Mouse (Mus musculus): ENCODE data around the gene Ndc80. TPM values are rescaled to one million over a fixed set of nuclear protein-coding genes. Genes with fewer than 3 reads are reported as not detected.
A peak's percentile ranks its signal among the peaks of the same experiment; 100 is the strongest.
"Not testable (repeated sequence)": the region's sequence is repeated elsewhere in the genome, so short reads cannot be mapped to it uniquely, and the experiment has no call there.

Gene Ndc80
- polyA plus RNA-seq, 1 experiment from 2014 or later = 30.2 TPM

DNA sequence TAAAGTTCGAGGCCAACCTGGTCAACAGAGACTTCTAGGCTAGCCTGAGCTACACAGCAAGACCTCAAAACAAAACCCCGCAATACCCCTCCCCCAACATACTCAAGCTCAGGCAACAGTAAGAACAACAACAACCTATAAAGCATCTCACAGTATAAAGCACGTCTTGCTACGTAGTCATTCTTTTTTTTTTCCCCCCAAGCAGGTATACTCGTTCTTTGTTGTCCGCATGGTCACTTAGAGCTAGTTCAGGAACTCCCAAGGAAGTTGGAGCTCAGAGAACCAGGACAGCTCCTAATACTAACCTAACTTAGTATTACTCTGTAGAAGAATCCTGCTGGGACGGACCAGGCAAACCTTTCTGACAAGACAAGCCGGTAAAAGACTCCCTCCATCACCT lies 52.5 kb downstream of the Ndc80 start:
- 8% methylated on average over 8 of the region's 8 CpGs for WGBS (ENCODE audit: insufficient replicate concordance)
- H3K36me3 ChIP-seq (ENCODE audit: control insufficient read depth, insufficient read depth) = no peaks in the 10 kb centered on the region
- peak overlapping the region; percentile 96 for H3K9ac ChIP-seq (ENCODE audit: low read depth, low read length)
- H3K4me2 ChIP-seq (ENCODE audit: low read depth, low read length) = peak overlapping the region; percentile 91
- ATAC-seq (ENCODE audit: low read depth) = no peak
- no peak overlapping the region for H3K27ac ChIP-seq (ENCODE audit: low read length)
- H3K27me3 ChIP-seq (ENCODE audit: control insufficient read depth, insufficient read depth, low read depth, low read length) = no peaks in the 10 kb centered on the region
- H3K4me1 ChIP-seq (ENCODE audit: control insufficient read depth, low read depth, low read length) = peaks cover 9% of the 10 kb centered on the region; the same call in 1 of the 2 replicates
- no peaks in the 10 kb centered on the region for H3K9me3 ChIP-seq (replicated peaks; ENCODE audit: control insufficient read depth, low read length)
- H3K4me3 ChIP-seq (ENCODE audit: low read depth, low read length) = peak overlapping the region; percentile 95

GRCm38 (mm10) chr17:71471261-71471660 lies 55.4 kb downstream of the Ndc80 start:
- peaks cover 9% of the 10 kb centered on the region; the same call in 1 of the 2 replicates for H3K4me1 ChIP-seq (ENCODE audit: control insufficient read depth, low read depth, low read length)
- 56% methylated on average over 2 of the region's 2 CpGs for WGBS (ENCODE audit: insufficient replicate concordance)
- no peak overlapping the region for H3K4me2 ChIP-seq (ENCODE audit: low read depth, low read length)
- H3K27ac ChIP-seq (ENCODE audit: low read length) = no peak overlapping the region
- no peaks in the 10 kb centered on the region for H3K27me3 ChIP-seq (ENCODE audit: control insufficient read depth, insufficient read depth, low read depth, low read length)
- H3K9me3 ChIP-seq (replicated peaks; ENCODE audit: control insufficient read depth, low read length) = no peaks in the 10 kb centered on the region
- H3K36me3 ChIP-seq (ENCODE audit: control insufficient read depth, insufficient read depth) = no peaks in the 10 kb centered on the region
- no peak for ATAC-seq (ENCODE audit: low read depth)
- no peak overlapping the region for H3K9ac ChIP-seq (ENCODE audit: low read depth, low read length)
- no peak overlapping the region for H3K4me3 ChIP-seq (ENCODE audit: low read depth, low read length)

DNA sequence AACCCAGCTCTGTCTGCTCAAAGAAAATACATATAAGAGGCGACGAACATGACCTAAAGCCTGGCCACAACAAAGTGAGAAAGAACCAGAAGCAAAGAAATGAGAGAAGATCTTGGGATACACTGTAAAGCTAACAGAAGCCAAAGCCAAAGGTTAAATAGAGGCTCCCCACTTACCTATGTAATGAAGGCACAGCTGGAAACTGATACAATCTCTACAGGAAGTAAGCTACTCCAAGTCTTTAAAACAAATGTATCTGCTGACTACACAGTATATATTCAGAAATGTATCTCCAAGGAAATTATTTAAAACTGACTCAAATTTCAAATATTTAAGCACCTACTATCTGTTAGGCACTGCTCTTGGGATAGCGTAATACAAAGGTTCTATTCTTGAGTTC lies 66.3 kb downstream of the Ndc80 start:
- no peaks in the 10 kb centered on the region for H3K27me3 ChIP-seq (ENCODE audit: control insufficient read depth, insufficient read depth, low read depth, low read length)
- H3K4me2 ChIP-seq (ENCODE audit: low read depth, low read length) = no peak overlapping the region
- no peak overlapping the region for H3K27ac ChIP-seq (ENCODE audit: low read length)
- no peak for ATAC-seq (ENCODE audit: low read depth)
- no peaks in the 10 kb centered on the region for H3K9me3 ChIP-seq (replicated peaks; ENCODE audit: control insufficient read depth, low read length)
- H3K4me1 ChIP-seq (ENCODE audit: control insufficient read depth, low read depth, low read length) = no peaks in the 10 kb centered on the region
- H3K9ac ChIP-seq (ENCODE audit: low read depth, low read length) = no peak overlapping the region
- no peaks in the 10 kb centered on the region; the same call in 1 of the 2 replicates for H3K36me3 ChIP-seq (ENCODE audit: control insufficient read depth, insufficient read depth)
- WGBS (ENCODE audit: insufficient replicate concordance) = 86% methylated on average over 3 of the region's 3 CpGs
- no peak overlapping the region for H3K4me3 ChIP-seq (ENCODE audit: low read depth, low read length)

- Histone ChIP-seq H3K4me1 (ENCODE audit: control insufficient read depth, low read depth, low read length) (no peaks in the 10 kb centered on the region), H3K9me3 (replicated peaks; ENCODE audit: control insufficient read depth, low read length) (no peaks in the 10 kb centered on the region), H3K4me3 (ENCODE audit: low read depth, low read length) (no peak within 1 kb of the TSS), H3K36me3 (ENCODE audit: control insufficient read depth, insufficient read depth) (peaks cover 2% of the 10 kb centered on the region; the same call in 1 of the 2 replicates), H3K4me2 (ENCODE audit: low read depth, low read length) (no peak within 1 kb of the TSS), H3K27me3 (ENCODE audit: control insufficient read depth, insufficient read depth, low read depth, low read length) (no peaks in the 10 kb centered on the region), H3K27ac (ENCODE audit: low read length) (no peak within 1 kb of the TSS), H3K9ac (ENCODE audit: low read depth, low read length) (no peak within 1 kb of the TSS)
- ATAC-seq (ENCODE audit: low read depth) = no peak
- 87% methylated on average over 2 of the region's 2 CpGs for WGBS (ENCODE audit: insufficient replicate concordance)
Measured at GRCm38 (mm10) chr17:71459818-71460217, 66.8 kb downstream of the Ndc80 start, which contains the start of gene Gm4707. Gene Gm4707, minus strand, starts transcription at chr17:71459918.

DNA sequence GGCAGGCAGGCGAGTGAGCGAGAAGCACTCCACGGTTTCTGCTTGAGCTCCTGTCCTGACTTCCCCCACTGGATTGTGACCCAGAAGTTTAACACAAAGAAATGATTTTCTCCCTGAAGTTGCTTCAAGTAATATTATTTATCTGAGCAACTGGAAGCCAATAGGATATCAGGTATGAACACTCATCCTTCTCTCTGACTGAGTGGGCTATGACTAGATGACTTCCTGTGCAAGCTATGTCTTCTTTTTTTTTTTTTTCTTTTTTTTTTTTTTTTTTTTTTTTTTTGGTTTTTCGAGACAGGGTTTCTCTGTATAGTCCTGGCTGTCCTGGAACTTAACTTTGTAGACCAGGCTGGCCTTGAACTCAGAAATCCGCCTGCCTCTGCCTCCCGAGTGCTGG lies 69.3 kb downstream of the Ndc80 start:
- H3K27ac ChIP-seq (ENCODE audit: low read length); H3K4me1 ChIP-seq (ENCODE audit: control insufficient read depth, low read depth, low read length); H3K36me3 ChIP-seq (ENCODE audit: control insufficient read depth, insufficient read depth); H3K9me3 ChIP-seq (replicated peaks; ENCODE audit: control insufficient read depth, low read length); H3K27me3 ChIP-seq (ENCODE audit: control insufficient read depth, insufficient read depth, low read depth, low read length); H3K4me3 ChIP-seq (ENCODE audit: low read depth, low read length); H3K9ac ChIP-seq (ENCODE audit: low read depth, low read length); H3K4me2 ChIP-seq (ENCODE audit: low read depth, low read length); ATAC-seq (ENCODE audit: low read depth): not testable (repeated sequence)
- whole genome bisulfite sequencing (ENCODE audit: insufficient replicate concordance) = 77% methylated on average over 6 of the region's 6 CpGs

Other genes with a start within 250 kb of the Ndc80 start
- gene Emilin2, start 214.9 kb downstream of the Ndc80 start, polyA plus RNA-seq (2015; fragmentation: Nextera tagmentation; extraction: Ambion mirVana) = 18.5 and 20.0 TPM in 2 replicates
- gene Gm4707, start 66.9 kb downstream of the Ndc80 start, polyA plus RNA-seq (2015; fragmentation: Nextera tagmentation; extraction: Ambion mirVana) = 1.1 and 1.3 TPM in 2 replicates
- 24.6 and 25.5 TPM in 2 replicates for gene Smchd1, start 51.5 kb downstream of the Ndc80 start, polyA plus RNA-seq (2015; fragmentation: Nextera tagmentation; extraction: Ambion mirVana)
- 0.15 and 0.19 TPM in 2 replicates for gene Spdya, start 25.2 kb upstream of the Ndc80 start, polyA plus RNA-seq (2015; fragmentation: Nextera tagmentation; extraction: Ambion mirVana)
- 26.0 and 26.6 TPM in 2 replicates for gene Wdr43, start 89.0 kb upstream of the Ndc80 start, polyA plus RNA-seq (2015; fragmentation: Nextera tagmentation; extraction: Ambion mirVana)
- gene Togaram2, start 146.4 kb upstream of the Ndc80 start, polyA plus RNA-seq (2015; fragmentation: Nextera tagmentation; extraction: Ambion mirVana) = not detected in 2 replicates
- 0.01 and 0.02 TPM in 2 replicates for gene Pcare, start 226.0 kb upstream of the Ndc80 start, polyA plus RNA-seq (2015; fragmentation: Nextera tagmentation; extraction: Ambion mirVana)
- 0.19 and 0.28 TPM in 2 replicates for gene Clip4, start 241.6 kb upstream of the Ndc80 start, polyA plus RNA-seq (2015; fragmentation: Nextera tagmentation; extraction: Ambion mirVana)

Data from liver, embryonic 16.5 days (tissue).